Mouse (Mus musculus) left cerebral cortex, adult 11 months (tissue): ENCODE data around the gene Uvrag.
A peak's percentile ranks its signal among the peaks of the same experiment; 100 is the strongest.
"Not testable (repeated sequence)": the region's sequence is repeated elsewhere in the genome, so short reads cannot be mapped to it uniquely, and the experiment has no call there.

Source experiments
- DNase-seq: peaks from one replicate; pipeline ENCODE4 v3.0.0; 2022; ENCODE audit warnings: low spot score

The Uvrag gene

GRCm38 (mm10) chr7:99097128-99097527, 43.8 kb downstream of the Uvrag start:
- no peak for DNase-seq

- no peak for DNase-seq
Observed at GRCm38 (mm10) chr7:99095191-99095590, 45.8 kb downstream of the Uvrag start.

GRCm38 (mm10) chr7:99094336-99094735, 46.6 kb downstream of the Uvrag start:
- no peak for DNase-seq

- no peak for DNase-seq
Observed at GRCm38 (mm10) chr7:99091915-99092645, 48.9 kb downstream of the Uvrag start.

- DNase-seq, result no peak
Observed at GRCm38 (mm10) chr7:99089716-99090115, 51.2 kb downstream of the Uvrag start.

GRCm38 (mm10) chr7:99088576-99089346, 52.2 kb downstream of the Uvrag start:
- no peak for DNase-seq

GRCm38 (mm10) chr7:99087581-99087980, 53.4 kb downstream of the Uvrag start:
- no peak for DNase-seq

- no peak for DNase-seq
Observed at GRCm38 (mm10) chr7:99086646-99087443, 54.1 kb downstream of the Uvrag start.

- no peak for DNase-seq
Observed at GRCm38 (mm10) chr7:99085249-99085648, 55.7 kb downstream of the Uvrag start.

GRCm38 (mm10) chr7:99079522-99079921, 61.4 kb downstream of the Uvrag start:
- peak; percentile 18 for DNase-seq

- DNase-seq, result no peak
Observed at GRCm38 (mm10) chr7:99078805-99079204, 62.1 kb downstream of the Uvrag start.

GRCm38 (mm10) chr7:99077234-99077633, 63.7 kb downstream of the Uvrag start:
- DNase-seq, result no peak

GRCm38 (mm10) chr7:99075101-99075500, 65.8 kb downstream of the Uvrag start:
- DNase-seq, result no peak

- no peak for DNase-seq
Observed at GRCm38 (mm10) chr7:99073734-99074372, 67.1 kb downstream of the Uvrag start.

GRCm38 (mm10) chr7:99067710-99068109, 73.2 kb downstream of the Uvrag start:
- no peak for DNase-seq

- DNase-seq, result no peak
Observed at GRCm38 (mm10) chr7:99065920-99066319, 75.0 kb downstream of the Uvrag start.

GRCm38 (mm10) chr7:99065391-99065831, 75.5 kb downstream of the Uvrag start:
- no peak for DNase-seq

GRCm38 (mm10) chr7:99064795-99065194, 76.1 kb downstream of the Uvrag start:
- DNase-seq, result no peak

GRCm38 (mm10) chr7:99062263-99062662, 78.7 kb downstream of the Uvrag start:
- not testable (repeated sequence) for DNase-seq

- no peak for DNase-seq
Observed at GRCm38 (mm10) chr7:99061056-99061680, 79.8 kb downstream of the Uvrag start.

GRCm38 (mm10) chr7:99060476-99060875, 80.5 kb downstream of the Uvrag start:
- DNase-seq, result no peak

- no peak for DNase-seq
Observed at GRCm38 (mm10) chr7:99059934-99060333, 81.0 kb downstream of the Uvrag start.
